Mouse (Mus musculus): ENCODE data around the gene Baiap2l1. TPM values are rescaled to one million over a fixed set of nuclear protein-coding genes. Genes with fewer than 3 reads are reported as not detected.

Gene Baiap2l1
- polyA plus RNA-seq, 1 experiment from 2014 or later = 3.1 TPM

- no peak overlapping the region for H3K4me3 ChIP-seq
- no peaks in the 10 kb centered on the region for H3K36me3 ChIP-seq
- H3K27me3 ChIP-seq (replicated peaks) = no peaks in the 10 kb centered on the region
- H3K9me3 ChIP-seq = no peaks in the 10 kb centered on the region
- 86% methylated on average over 7 of the region's 7 CpGs for WGBS
- no peak overlapping the region for H3K27ac ChIP-seq
- ATAC-seq (ENCODE audit: low FRiP score, low read depth) = no peak
- H3K4me1 ChIP-seq = no peaks in the 10 kb centered on the region
- H3K9ac ChIP-seq = no peak overlapping the region
- H3K4me2 ChIP-seq (replicated peaks) = no peak overlapping the region
Measured at GRCm38 (mm10) chr5:144230216-144230615, 127.7 kb downstream of the Baiap2l1 start.

- H3K27me3 ChIP-seq (replicated peaks) = no peaks in the 10 kb centered on the region
- peaks cover 12% of the 10 kb centered on the region for H3K4me1 ChIP-seq
- no peak overlapping the region for H3K27ac ChIP-seq
- H3K4me2 ChIP-seq (replicated peaks) = no peak overlapping the region
- 31% methylated on average over 11 of the region's 11 CpGs for WGBS
- H3K9me3 ChIP-seq = no peaks in the 10 kb centered on the region
- ATAC-seq (ENCODE audit: low FRiP score, low read depth) = no peak
- H3K9ac ChIP-seq = no peak overlapping the region
- no peaks in the 10 kb centered on the region for H3K36me3 ChIP-seq
- H3K4me3 ChIP-seq = no peak overlapping the region
Measured at GRCm38 (mm10) chr5:144226220-144226619, 131.7 kb downstream of the Baiap2l1 start.

- Histone ChIP-seq H3K4me2 (replicated peaks) (peak overlapping the region; percentile 84), H3K4me3 (peak overlapping the region; percentile 66), H3K9me3 (no peaks in the 10 kb centered on the region), H3K36me3 (no peaks in the 10 kb centered on the region), H3K27me3 (replicated peaks) (no peaks in the 10 kb centered on the region), H3K4me1 (peaks cover 16% of the 10 kb centered on the region), H3K27ac (no peak overlapping the region), H3K9ac (peak overlapping the region; percentile 62)
- WGBS = 27% methylated on average over 18 of the region's 18 CpGs
- 0 out of 2 replicates have a peak, but pooled peaks have one; percentile 46 for ATAC-seq (ENCODE audit: low FRiP score, low read depth)
Measured at GRCm38 (mm10) chr5:144223899-144224816, 133.8 kb downstream of the Baiap2l1 start.

- peak within 1 kb of the TSS; percentile 66 for H3K4me3 ChIP-seq
- H3K36me3 ChIP-seq = no peaks in the 10 kb centered on the region
- peak within 1 kb of the TSS; percentile 62 for H3K9ac ChIP-seq
- ATAC-seq (ENCODE audit: low FRiP score, low read depth) = peak; percentile 98
- H3K4me1 ChIP-seq = peaks cover 17% of the 10 kb centered on the region
- H3K27ac ChIP-seq = no peak within 1 kb of the TSS
- no peaks in the 10 kb centered on the region for H3K9me3 ChIP-seq
- no peaks in the 10 kb centered on the region for H3K27me3 ChIP-seq (replicated peaks)
- H3K4me2 ChIP-seq (replicated peaks) = peak within 1 kb of the TSS; percentile 84
- WGBS = under 1% methylated on average over 37 of the region's 37 CpGs
Measured at GRCm38 (mm10) chr5:144223503-144223862, 134.4 kb downstream of the Baiap2l1 start, which contains the start of gene Tecpr1. TSS of gene Tecpr1 (minus strand) at chr5:144223615.

GRCm38 (mm10) chr5:144222811-144223502 is 135.0 kb downstream of the Baiap2l1 start:
- peak overlapping the region; percentile 62 for H3K9ac ChIP-seq
- H3K27ac ChIP-seq = no peak overlapping the region

GRCm38 (mm10) chr5:144221305-144221704 is 136.6 kb downstream of the Baiap2l1 start:
- no peak overlapping the region for H3K4me3 ChIP-seq
- H3K27me3 ChIP-seq (replicated peaks) = no peaks in the 10 kb centered on the region
- H3K4me1 ChIP-seq = peaks cover 17% of the 10 kb centered on the region
- H3K36me3 ChIP-seq = peaks cover 6% of the 10 kb centered on the region; the same call in 1 of the 2 replicates
- no peak overlapping the region for H3K27ac ChIP-seq
- no peak for ATAC-seq (ENCODE audit: low FRiP score, low read depth)
- no peak overlapping the region for H3K9ac ChIP-seq
- H3K9me3 ChIP-seq = no peaks in the 10 kb centered on the region
- WGBS = 78% methylated on average over 4 of the region's 4 CpGs
- no peak overlapping the region for H3K4me2 ChIP-seq (replicated peaks)

More at GRCm38 (mm10) chr5:144222811-144223502, 135.0 kb downstream of the Baiap2l1 start:
- H3K4me3 ChIP-seq = peak overlapping the region; percentile 66
- H3K27me3 ChIP-seq (replicated peaks) = no peaks in the 10 kb centered on the region
- peak overlapping the region; percentile 84 for H3K4me2 ChIP-seq (replicated peaks)
- H3K36me3 ChIP-seq = no peaks in the 10 kb centered on the region
- H3K4me1 ChIP-seq = peaks cover 17% of the 10 kb centered on the region
- WGBS = 5% methylated on average over 25 of the region's 25 CpGs
- peak; percentile 81 for ATAC-seq (ENCODE audit: low FRiP score, low read depth)
- no peaks in the 10 kb centered on the region for H3K9me3 ChIP-seq

GRCm38 (mm10) chr5:144219936-144220335 is 138.0 kb downstream of the Baiap2l1 start:
- peaks cover 17% of the 10 kb centered on the region for H3K4me1 ChIP-seq

GRCm38 (mm10) chr5:144219306-144219705 is 138.6 kb downstream of the Baiap2l1 start:
- H3K4me2 ChIP-seq (replicated peaks) = no peak overlapping the region
- H3K9me3 ChIP-seq = no peaks in the 10 kb centered on the region
- no peak overlapping the region for H3K9ac ChIP-seq
- peaks cover 17% of the 10 kb centered on the region for H3K4me1 ChIP-seq
- no peak overlapping the region for H3K27ac ChIP-seq
- WGBS = 78% methylated on average over 12 of the region's 12 CpGs
- no peak overlapping the region for H3K4me3 ChIP-seq
- no peak for ATAC-seq (ENCODE audit: low FRiP score, low read depth)
- no peaks in the 10 kb centered on the region for H3K27me3 ChIP-seq (replicated peaks)
- H3K36me3 ChIP-seq = peaks cover 15% of the 10 kb centered on the region

More at GRCm38 (mm10) chr5:144219936-144220335, 138.0 kb downstream of the Baiap2l1 start:
- Histone ChIP-seq H3K36me3 (peaks cover 15% of the 10 kb centered on the region), H3K9ac (no peak overlapping the region), H3K4me2 (replicated peaks) (no peak overlapping the region), H3K27me3 (replicated peaks) (no peaks in the 10 kb centered on the region), H3K4me3 (no peak overlapping the region), H3K9me3 (no peaks in the 10 kb centered on the region), H3K27ac (no peak overlapping the region)
- 94% methylated on average over 5 of the region's 5 CpGs for WGBS
- no peak for ATAC-seq (ENCODE audit: low FRiP score, low read depth)

- H3K9me3 ChIP-seq = no peaks in the 10 kb centered on the region
- H3K4me3 ChIP-seq = no peak overlapping the region
- no peaks in the 10 kb centered on the region for H3K27me3 ChIP-seq (replicated peaks)
- no peak overlapping the region for H3K4me2 ChIP-seq (replicated peaks)
- ATAC-seq (ENCODE audit: low FRiP score, low read depth) = no peak
- 93% methylated on average over 7 of the region's 7 CpGs for WGBS
- no peak overlapping the region for H3K9ac ChIP-seq
- H3K27ac ChIP-seq = no peak overlapping the region
- H3K4me1 ChIP-seq = peaks cover 17% of the 10 kb centered on the region
- peaks cover 26% of the 10 kb centered on the region for H3K36me3 ChIP-seq
Measured at GRCm38 (mm10) chr5:144218061-144218460, 139.9 kb downstream of the Baiap2l1 start.

GRCm38 (mm10) chr5:144215992-144216391 is 141.9 kb downstream of the Baiap2l1 start:
- Histone ChIP-seq H3K4me1 (0 out of 2 replicates have a peak, but pooled peaks cover 5% of the 10 kb centered on the region), H3K4me3 (no peak overlapping the region), H3K9me3 (no peaks in the 10 kb centered on the region), H3K9ac (no peak overlapping the region), H3K27me3 (replicated peaks) (no peaks in the 10 kb centered on the region), H3K4me2 (replicated peaks) (no peak overlapping the region), H3K27ac (no peak overlapping the region), H3K36me3 (peaks cover 38% of the 10 kb centered on the region)
- 95% methylated on average over 2 of the region's 2 CpGs for WGBS
- no peak for ATAC-seq (ENCODE audit: low FRiP score, low read depth)
